Mouse (Mus musculus): Measurements from ENCODE around the gene Ablim1.

GRCm38 (mm10) chr19:57340900-57341742 lies 26.4 kb upstream of the Ablim1 start:
- TF ChIP-seq POLR2A (IDR thresholded peaks at IDR 0.05; ENCODE audit: insufficient read depth, low read depth, low read length) (no peak), CTCF (IDR thresholded peaks at IDR 0.05; ENCODE audit: insufficient read depth, low read depth, low read length) (no peak)
